Mouse (Mus musculus) T-cell, adult 66 days (primary cell): ENCODE results near the gene Tex9. TPM values are rescaled to one million over a fixed set of nuclear protein-coding genes. Genes with fewer than 3 reads are reported as not detected.

Source experiments
- total RNA-seq, 2 experiments: library from RNA; stranded (reverse); gene quantifications; 3 replicates in 1 of 2; 4 replicates in 1 of 2; pipeline ENCODE4 v1.2.4; 2023

Gene Tex9
- 10 to 100 TPM; 19.0 to 20.6 TPM for total RNA-seq

GRCm38 (mm10) chr9:72492194-72492565, at the start of gene Tex9:
Tex9 (minus strand) TSS chr9:72492212.

GRCm38 (mm10) chr9:72531996-72532380, 40.0 kb upstream of the Tex9 start, which contains the start of gene Rfx7:
Rfx7 (plus strand) TSS chr9:72532240.

GRCm38 (mm10) chr9:72437822-72438701, 54.0 kb downstream of the Tex9 start, which contains the start of gene Mns1:
Mns1 (plus strand) TSS chr9:72438011.

Other genes with a start within 250 kb of the Tex9 start
- 100 to 1,000 TPM; 119 to 121 TPM for gene Zfp280d, start 217.4 kb downstream of the Tex9 start, total RNA-seq
- gene Mns1, start 54.2 kb downstream of the Tex9 start, total RNA-seq: 1 to 10 TPM; 2.8 to 4.1 TPM
- 10 to 100 TPM; 83.4 to 86.1 TPM for gene Rfx7, start 40.0 kb upstream of the Tex9 start, total RNA-seq
- gene Nedd4, start 170.1 kb upstream of the Tex9 start, total RNA-seq: 10 to 100 TPM; 31.6 to 39.9 TPM